Mouse (Mus musculus) fat pad, adult 2 months (tissue): ENCODE measurements around the gene Nfatc2ip.
"Not testable (repeated sequence)": the region's sequence is repeated elsewhere in the genome, so short reads cannot be mapped to it uniquely, and the experiment has no call there.

Source experiments
- DNase-seq: peaks from one replicate; pipeline ENCODE4 v3.0.0-alpha.2; 2011; ENCODE audit warnings: low read depth, low spot score; ENCODE audit errors: extremely low read depth

The Nfatc2ip gene

DNA sequence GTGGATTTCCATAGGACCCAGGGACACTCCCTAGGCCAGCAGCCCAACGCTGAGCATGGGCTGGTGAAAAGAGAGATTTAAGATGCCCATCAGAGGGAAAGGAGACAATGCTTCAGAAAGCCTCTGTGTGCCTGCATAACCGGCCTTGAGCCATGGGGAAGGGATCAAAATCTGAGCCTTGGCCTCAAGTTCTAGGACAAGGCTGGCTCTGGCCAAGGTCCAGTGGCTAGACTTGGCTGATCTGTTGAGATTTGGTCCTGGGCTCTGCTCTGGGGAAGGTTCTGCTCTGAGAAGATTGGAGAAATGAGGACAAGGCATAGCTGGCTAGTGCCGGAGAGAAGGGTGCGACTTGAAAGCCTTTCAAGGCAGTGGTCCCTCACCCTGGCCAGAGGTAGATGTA is 14.5 kb upstream of the Nfatc2ip start:
- DNase-seq = no peak

DNA sequence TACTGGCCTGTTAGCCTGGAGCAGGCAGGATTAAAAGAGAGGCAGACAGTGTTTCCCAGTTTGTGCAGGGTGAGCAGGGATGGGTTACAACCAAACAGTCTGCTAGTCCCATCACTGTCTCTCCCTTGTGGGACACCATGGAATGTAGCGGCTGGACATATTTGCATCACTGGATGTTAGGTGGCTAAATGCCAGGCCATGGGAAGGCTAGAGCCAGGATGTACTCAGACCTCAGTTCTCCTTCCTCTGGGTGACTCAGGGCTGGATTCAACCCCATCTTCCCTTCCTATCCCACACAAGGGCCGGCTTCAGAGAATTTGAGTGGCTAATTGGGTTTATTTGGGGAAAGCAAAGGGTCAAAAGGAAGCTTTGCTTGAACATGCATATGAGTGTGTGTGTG is 12.1 kb upstream of the Nfatc2ip start:
- DNase-seq = no peak

DNA sequence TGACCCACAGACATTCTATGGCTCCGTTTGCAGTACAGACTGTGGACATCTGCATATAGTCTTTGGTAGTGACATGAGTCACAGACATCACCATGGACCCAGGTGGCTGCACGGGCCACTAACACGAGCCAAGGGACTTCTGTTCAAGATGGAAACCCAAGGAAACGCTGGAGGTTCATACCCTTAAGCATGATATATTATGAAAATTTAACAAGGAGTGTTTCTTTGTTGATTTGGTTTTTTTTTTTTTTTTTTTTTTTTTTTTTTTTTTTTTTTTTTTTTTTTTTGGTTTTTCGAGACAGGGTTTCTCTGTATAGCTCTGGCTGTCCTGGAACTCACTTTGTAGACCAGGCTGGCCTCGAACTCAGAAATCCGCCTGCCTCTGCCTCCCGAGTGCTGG is 6.0 kb upstream of the Nfatc2ip start:
- DNase-seq = not testable (repeated sequence)

DNA sequence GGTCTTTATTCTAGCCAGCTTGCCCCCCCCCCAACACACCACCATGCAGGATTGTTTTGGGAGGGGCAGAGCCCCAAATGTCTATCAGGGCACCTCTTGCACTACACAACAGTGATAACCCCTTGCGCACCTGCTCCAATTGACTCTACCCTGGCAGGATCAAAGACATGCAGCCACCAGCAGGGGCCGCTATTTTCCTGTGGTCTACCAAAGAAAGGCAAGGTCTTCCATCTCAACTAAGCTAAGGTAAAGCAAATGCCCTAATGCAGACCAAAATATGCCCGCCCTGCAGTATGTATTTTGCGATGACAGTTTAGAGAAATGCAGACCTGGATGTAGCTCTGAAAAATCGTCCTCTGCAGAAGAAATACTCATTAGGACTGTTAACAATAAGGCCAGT is 3.0 kb upstream of the Nfatc2ip start:
- no peak for DNase-seq

DNA sequence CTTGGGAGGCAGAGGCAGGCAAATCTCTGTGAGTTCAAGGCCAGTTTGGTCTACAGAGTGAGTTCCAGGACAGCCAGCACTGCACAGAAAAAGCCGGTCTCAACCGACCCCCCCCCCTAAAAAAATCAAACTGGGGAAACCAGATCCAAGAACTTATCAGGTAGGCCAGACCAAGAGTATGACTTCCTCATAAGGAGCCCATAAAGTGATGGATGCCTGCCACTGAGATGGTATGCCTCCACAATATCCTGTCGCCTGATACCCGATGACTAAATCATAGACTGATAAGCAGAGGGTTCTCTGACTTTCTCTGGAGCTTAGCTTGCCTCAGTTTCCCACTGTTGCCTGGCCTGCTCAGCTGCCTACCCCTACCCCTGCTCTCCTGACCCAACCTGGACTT is 1.3 kb upstream of the Nfatc2ip start:
- DNase-seq = no peak

DNA sequence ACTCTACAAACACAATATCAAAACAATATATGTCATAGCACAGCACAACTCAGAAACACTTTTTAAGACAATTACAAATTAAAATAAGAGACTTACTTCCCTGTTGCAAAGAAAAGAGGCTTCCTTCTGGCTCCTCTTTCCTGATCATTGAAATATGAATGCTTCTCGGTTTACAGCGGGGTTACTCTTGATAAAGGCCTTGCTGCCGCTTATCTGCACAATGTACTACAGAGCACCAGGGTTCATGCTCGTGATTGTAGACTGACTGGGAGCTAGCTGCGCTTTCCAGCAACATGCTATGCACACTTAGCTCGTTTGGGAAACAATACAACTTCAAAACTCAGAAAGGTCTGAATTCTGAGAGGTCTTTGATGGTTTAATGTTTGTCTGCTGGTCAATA is 684 bp upstream of the Nfatc2ip start:
- no peak for DNase-seq

DNA sequence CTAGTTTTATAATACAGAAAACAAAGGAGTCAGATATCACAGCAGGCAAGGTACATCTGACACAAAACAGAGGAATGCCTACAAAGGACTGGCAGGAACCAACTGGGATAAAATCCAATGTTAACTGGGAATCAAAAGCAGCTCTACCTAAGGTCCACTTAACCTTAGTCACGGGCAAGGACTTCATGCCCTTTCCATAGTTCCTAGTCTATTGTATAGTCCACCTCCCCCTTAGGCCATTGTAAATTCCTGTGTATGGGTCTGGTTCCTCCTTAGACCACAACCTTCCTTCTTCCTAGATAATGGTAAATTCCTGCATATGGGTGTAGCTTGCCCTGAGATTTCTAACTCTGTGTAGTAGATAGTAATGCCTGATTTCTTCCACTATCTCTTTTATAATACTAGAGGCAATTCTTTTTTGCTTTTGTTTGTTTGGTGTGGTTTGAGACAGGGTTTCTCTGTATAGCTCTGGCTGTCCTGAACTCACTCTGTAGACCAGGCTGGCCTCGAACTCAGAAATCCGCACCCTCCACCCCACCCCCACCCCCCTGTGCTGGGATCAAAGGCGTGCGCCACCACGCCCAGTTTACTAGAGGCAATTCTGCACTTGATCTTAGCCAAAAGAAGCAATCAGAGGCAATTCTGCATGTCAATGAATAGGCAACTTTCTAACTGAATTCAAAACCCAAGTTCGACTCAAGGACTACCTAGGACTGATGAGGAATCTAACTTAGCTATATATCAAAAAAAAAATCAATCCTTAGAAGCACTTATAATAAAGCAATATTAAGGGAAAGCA is 4.3 kb downstream of the Nfatc2ip start:
- not testable (repeated sequence) for DNase-seq

DNA sequence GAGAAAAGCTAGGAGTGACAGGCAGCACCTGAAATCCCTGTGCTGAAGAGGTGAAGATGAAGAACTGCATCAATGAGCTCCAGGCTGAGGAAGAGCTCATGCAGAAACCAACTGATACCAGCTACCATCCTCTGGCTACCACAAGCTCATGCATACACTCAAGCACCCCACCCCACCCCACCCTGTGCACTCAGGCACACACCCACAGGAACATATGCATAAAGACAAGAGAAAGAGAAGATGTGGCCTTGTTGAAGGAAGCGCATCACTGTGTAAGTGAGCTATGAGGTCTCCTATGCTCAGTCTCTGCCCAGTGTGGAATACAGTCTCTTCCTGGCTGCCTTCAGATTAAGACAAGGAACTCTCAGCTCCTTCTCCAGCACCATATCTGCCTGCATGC is 8.4 kb downstream of the Nfatc2ip start:
- DNase-seq = no peak

DNA sequence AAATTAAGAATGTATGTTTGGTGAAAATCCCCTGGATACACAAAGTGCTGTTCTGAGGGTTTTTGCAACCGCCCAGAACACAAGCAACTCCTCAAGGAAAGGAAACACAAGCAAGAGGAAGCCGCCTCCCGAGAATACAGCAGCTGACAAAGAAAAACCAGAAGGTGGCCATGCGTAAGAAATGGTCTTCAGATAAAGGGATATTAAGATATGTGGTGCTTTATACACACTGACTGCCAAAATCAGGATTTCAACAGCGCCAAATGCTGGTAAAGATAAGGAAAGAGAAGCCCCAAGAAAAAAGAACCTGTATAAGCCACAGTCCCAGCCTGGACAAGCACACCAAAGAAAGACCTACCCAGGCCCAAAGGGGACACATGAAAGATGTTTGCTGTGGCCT is 13.0 kb downstream of the Nfatc2ip start:
- no peak for DNase-seq

DNA sequence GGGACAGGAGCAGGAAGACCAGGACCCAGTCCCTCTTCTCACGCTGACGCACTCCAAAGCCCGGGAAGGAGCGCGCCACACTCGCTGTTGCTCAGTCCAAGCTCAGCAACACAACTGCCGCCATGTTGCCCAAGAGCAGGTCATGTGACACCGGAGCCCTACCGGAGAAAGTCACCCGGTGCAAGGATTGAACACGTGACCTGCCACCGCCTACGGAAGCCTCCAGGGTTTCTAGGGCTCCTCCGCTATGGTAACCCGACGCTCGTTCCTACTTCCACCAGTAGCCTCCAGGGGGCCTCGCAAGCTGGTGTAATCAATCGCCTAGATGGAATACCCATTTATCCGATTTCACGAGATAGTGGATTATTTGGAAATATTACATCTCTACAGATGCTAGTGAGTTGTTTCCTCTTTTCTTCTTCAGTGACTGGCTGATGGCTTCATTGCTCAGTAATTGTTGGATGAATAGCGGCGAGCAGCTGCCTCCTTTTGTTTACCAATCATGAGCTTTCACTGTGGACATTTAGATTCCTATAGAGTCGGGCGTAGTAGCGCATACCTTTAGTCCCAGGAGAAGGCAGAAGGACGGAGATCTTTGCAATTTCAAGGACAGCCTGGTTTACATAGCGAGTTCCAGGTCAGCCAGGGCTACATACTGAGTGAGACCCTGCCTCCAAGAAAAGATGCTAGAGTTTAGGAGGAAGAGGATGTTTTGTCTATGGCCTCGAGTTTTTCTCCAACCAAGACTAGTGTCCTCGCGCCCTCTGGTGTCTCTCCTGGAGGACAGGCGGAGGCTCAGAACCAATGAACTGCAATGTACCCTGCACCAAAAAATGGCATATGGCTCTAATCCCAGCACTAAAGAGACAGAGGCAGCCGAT is 19.0 kb downstream of the Nfatc2ip start, which contains the start of gene Spns1:
Gene Spns1 (minus strand): TSS at position 173 of the 881 bp plus-strand sequence.
- peak; percentile 78 for DNase-seq

DNA sequence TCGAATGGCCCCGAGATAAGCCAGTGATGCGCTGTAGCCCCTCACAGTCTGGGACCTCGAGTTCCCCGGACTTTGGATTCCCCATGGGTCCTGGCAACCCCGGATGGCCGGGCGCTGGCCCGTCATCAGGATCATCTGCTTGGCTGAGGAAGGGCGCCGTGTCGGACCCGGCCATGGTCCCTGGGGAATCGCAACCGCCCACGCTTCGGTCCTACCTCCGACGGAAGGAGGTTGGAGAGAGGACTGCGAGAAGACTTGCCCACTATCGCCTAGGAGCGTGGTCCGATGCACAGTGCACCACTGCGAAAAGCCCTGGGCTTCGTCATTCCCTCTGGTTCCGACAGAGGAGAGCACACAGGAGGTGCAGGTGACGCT is 19.6 kb downstream of the Nfatc2ip start:
- DNase-seq = no peak

DNA sequence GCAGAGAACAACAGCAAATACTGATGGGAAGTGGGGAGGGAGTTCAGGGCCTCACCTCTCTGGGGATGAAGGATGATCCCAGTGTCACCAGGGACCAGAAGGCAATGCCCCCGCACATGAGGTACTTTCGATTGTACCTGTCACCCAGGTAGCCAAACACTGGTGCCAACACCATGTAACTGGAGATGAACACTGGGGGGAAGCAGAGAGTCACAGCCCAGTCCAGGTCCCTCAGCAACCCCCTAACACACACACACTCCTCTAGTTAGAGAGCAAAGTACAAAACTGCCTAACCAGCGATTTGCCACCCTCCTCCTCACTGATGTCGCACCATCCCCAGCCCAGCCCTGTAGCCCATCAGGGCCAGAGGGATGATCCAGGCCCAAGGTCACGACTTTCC is 21.5 kb downstream of the Nfatc2ip start:
- DNase-seq = no peak

DNA sequence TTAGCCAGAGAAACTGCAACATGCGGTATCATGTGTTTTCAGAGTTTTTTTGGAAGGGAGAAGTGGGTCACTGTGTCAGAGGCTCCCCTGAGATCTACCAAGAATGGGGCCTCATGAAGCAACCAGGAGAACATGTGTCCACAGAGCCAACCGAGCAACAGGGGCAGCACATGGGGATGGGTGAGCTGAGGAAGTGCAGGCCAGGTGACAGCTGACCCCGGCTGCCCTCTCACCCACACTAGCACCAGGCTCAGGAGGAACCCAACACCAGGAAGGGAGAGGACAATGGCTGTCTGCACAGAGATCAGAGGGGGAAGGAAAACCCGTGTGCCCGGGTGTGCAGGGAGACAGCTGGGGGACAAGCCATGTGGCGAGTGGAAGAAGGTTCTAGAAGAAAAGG is 22.0 kb downstream of the Nfatc2ip start:
- no peak for DNase-seq

DNA sequence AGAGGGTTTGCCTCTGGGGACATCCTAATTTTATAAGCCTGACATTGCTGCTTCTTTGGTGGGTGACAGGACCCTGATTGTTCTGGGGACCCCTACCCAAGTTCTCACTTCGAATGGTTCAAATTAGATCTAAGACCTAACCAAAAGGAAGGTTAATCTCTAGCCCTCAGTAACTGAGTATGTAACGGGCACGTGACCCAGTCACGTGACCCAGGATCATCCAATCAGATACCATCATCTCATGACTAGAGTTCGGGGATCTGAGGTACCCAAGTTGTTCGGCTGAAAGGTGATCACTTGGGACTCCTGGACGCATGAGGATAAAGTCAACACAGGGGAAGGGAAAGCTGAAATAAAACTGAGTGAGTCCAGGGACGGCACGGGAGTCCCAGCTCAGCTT is 23.5 kb downstream of the Nfatc2ip start:
- DNase-seq = no peak

DNA sequence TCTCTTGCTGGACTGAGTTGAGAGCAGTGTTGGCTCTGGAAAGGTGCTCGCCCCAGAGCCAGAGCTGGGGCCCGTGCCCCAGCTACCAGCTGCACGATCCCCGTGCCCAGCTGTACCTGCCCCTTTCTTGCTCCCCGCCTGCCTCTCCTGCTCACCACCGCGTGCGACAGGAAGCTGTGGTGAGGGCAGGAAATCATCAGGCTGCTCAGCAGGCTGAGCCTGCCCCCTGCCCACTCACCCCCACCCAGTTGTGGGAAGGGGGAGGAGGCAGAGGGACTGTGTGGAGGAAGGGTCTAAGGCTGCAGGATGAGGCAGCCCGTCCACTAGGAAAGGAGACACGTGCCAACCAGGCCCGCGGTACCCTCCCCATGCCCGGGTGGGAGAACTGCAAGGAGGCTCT is 27.1 kb downstream of the Nfatc2ip start, which contains the start of gene Lat:
Gene Lat (minus strand): TSS at position 178 of the 400 bp plus-strand sequence.
- no peak for DNase-seq

DNA sequence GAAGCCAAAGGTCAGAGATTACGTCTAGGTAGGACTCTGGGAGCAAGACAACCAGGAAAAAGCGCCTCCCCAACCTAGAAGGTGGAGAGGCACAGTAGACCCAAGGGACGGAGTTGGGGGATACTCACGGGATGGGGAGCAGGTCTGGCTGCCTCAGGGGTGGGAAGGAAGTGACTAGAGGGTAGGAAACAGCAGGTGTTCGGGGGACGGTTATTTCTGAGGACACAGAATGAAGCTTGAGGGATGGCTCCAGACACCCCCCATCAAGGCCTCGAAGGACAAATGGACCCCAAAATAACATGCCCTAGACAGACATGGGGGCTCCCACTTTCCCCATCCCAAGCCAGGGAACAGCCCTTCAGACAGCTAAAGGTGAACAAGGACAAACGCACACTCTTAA is 28.2 kb downstream of the Nfatc2ip start:
- DNase-seq = no peak

DNA sequence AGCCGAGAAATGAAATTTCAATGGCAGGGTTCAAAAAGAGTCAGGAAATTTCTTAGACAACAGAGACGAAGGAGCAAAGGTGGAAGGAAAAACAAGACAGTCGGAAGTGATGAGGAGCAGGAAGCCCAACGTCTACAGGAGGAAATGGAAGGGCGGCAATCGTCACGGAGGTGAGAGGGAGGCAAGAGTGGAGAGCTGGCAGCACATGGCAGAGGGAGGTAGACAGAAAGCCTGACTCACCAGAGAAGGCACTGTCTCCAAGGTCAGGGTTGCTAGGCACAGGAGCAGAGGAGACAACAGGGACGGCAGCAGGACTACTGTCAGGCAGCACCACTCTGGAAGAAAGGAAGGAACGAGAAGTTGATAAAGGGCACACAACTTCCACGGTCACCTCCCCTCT is 28.9 kb downstream of the Nfatc2ip start:
- DNase-seq = no peak

DNA sequence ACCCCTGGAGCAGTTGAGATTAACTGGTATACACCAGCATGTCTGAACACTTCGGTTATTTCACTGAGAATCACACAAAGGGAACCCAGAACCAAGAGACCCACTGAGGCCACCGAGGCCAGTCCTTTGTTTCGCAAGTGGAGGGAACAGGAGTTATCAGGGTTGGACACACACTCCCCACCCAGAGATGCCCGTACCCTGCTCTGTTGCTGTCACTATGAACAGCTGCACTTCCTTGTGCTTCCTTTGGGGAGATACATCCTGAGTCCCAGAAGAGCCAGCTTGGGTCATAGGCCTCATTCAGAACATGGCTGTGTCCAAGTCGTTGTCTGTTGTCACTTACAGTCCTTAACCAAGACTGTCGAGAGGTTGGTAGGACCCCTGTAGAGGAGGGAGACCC is 33.5 kb downstream of the Nfatc2ip start:
- DNase-seq = no peak

DNA sequence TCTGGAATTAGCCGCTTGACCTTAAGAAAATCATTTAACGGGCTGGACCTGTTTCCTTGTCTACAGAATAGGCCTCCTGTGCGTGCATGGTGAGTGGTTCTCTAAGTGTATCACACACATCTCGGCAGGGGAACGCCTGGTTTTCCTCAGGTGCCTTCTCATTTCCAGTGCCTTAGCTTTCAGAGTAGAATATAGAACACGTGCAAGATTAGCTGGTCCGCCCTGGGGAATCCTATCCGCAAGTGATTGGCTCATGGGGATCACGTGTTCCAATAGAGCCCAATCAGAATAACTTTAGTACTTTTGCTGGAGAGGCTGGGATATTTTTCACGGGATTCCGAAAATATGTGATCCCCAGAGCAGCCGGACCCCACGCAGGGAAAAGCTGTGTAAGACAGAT is 37.5 kb downstream of the Nfatc2ip start:
- DNase-seq = no peak

DNA sequence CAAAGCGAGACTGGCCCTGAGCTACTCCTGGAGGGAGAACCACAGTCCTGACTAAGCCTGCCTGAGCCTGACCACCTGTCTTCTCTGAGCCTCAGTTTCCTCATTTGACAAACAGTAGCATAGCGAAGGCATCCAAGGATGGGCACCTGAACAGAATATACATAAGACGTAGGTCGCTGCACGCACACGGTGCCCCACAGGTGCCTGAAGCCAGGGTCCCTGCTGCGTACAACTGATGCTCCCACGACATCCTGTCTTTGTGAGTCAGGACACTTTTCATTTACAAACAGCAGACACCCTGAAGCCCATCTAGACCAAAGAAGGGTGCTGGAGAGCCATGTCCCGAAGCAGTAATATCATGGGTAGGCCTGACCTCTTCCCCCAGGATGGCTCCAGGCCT is 38.1 kb downstream of the Nfatc2ip start:
- DNase-seq = no peak

DNA sequence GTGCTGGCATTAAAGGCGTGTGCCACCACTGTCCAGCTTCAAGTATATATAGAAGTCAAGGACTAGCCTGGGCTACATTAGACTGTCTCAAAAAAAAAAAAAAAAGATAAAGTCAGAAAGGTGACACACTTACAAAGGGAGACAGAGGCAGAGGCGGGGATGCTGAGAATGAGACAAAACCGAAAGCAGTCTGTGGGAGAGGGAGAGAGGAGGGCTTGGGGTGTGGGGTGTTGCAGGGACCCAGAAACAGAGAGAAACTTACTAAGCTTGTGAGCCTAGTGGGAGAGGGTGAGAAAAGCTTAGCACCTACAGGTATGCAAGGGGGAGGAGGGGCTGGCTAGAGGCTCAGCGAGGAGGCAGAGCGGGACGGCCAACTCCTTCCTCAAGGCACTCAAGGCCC is 38.7 kb downstream of the Nfatc2ip start:
- DNase-seq = no peak
